Mouse (Mus musculus) embryonic facial prominence, embryonic 11.5 days (tissue): ENCODE data around the gene Slc30a7. TPM values are rescaled to one million over a fixed set of nuclear protein-coding genes. Genes with fewer than 3 reads are reported as not detected.
"Not testable (repeated sequence)": the region's sequence is repeated elsewhere in the genome, so short reads cannot be mapped to it uniquely, and the experiment has no call there.

Experiments used
- ATAC-seq: fragments of 200-750 bp; cut with Nextera tagmentation; replicated peaks from 2 replicates; pipeline ENCODE4 v1.8.0; 2017; ENCODE audit warnings: low read depth; ENCODE audit not compliant: insufficient number of reproducible peaks, low FRiP score, low TSS enrichment
- DNase-seq: peaks from one replicate; pipeline ENCODE4 v3.0.0-alpha.2; 2015; ENCODE audit warnings: low spot score
- H3K27ac ChIP-seq: fragments of 300-500 bp; sonication (generic); replicated peaks from 2 replicates; pipeline ENCODE4 v1.5.1; 2014; ENCODE audit warnings: mild to moderate bottlenecking, low read depth, low read length, control low read depth
- H3K27me3 ChIP-seq: fragments of 300-500 bp; sonication (generic); 2 replicates; pipeline ENCODE4 v1.6.1; 2014; ENCODE audit warnings: mild to moderate bottlenecking, low read length, moderate library complexity, mixed read lengths; ENCODE audit not compliant: control insufficient read depth, insufficient read depth
- H3K36me3 ChIP-seq: fragments of 300-500 bp; sonication (generic); replicated peaks from 2 replicates; pipeline ENCODE4 v1.6.1; 2014; ENCODE audit warnings: low read depth, mild to moderate bottlenecking, low read length, moderate library complexity, mixed read lengths; ENCODE audit not compliant: control insufficient read depth, insufficient read depth
- H3K4me1 ChIP-seq: fragments of 300-500 bp; sonication (generic); 2 replicates; pipeline ENCODE4 v1.6.1; 2014; ENCODE audit warnings: low read length, mixed read lengths; ENCODE audit not compliant: control insufficient read depth, insufficient read depth
- H3K4me2 ChIP-seq: fragments of 300-500 bp; sonication (generic); 2 replicates; pipeline ENCODE4 v1.6.1; 2014; ENCODE audit warnings: low read depth, mild to moderate bottlenecking, control low read depth, low read length, moderate library complexity
- H3K4me3 ChIP-seq: fragments of 300-500 bp; sonication (generic); 2 replicates; pipeline ENCODE4 v1.5.1; 2014; ENCODE audit warnings: low read depth, low read length, control low read depth
- H3K9ac ChIP-seq: fragments of 300-500 bp; sonication (generic); replicated peaks from 2 replicates; pipeline ENCODE4 v1.6.1; 2014; ENCODE audit warnings: mild to moderate bottlenecking, control low read depth, low read length
- H3K9me3 ChIP-seq: fragments of 300-500 bp; sonication (generic); replicated peaks from 2 replicates; pipeline ENCODE4 v1.6.1; 2016; ENCODE audit warnings: mild to moderate bottlenecking, low read length, inconsistent platforms, mixed read lengths; ENCODE audit not compliant: control insufficient read depth
- WGBS: fragments of 180-500 bp; shearing (Covaris S2); extraction: QIAGEN DNeasy Blood & Tissue Kit; methylation state at CpG from one replicate; pipeline ENCODE4 v1.1.7; 2014; 5-methylcytosine and 5-hydroxymethylcytosine counted together
- polyA plus RNA-seq: library from polyadenylated mRNA; unstranded; fragments of >200 nt; fragmentation: Nextera tagmentation; extraction: Ambion mirVana; gene quantifications from 2 replicates; pipeline ENCODE4 v1.2.1, GENCODE M21; 2014

The Slc30a7 gene
- polyA plus RNA-seq, 1 experiment from 2014 or later, result 35.8 TPM

DNA sequence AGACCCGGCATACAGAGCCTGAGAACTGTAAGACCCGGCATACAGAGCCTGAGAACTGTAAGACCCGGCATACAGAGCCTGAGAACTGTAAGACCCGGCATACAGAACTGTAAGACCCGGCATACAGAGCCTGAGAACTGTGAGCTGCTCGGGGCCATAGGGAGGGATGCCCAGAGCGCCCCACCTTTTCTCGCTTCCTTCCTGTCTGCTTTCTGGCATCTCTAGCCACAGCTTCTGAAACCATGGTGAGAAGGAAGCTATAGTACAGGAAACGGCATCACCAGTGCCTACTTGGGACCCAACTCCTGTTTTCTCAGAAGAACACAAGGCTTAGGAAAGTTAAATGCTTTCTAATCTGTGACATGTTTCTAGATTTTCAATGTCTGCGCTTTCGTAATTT lies 99.8 kb downstream of the Slc30a7 start:
- H3K9me3 ChIP-seq, H3K9ac ChIP-seq, H3K4me1 ChIP-seq, H3K27me3 ChIP-seq, DNase-seq, ATAC-seq, H3K36me3 ChIP-seq, H3K27ac ChIP-seq, H3K4me2 ChIP-seq, H3K4me3 ChIP-seq: not testable (repeated sequence)
- WGBS, result 95% methylated on average over 10 of the region's 11 CpGs

DNA sequence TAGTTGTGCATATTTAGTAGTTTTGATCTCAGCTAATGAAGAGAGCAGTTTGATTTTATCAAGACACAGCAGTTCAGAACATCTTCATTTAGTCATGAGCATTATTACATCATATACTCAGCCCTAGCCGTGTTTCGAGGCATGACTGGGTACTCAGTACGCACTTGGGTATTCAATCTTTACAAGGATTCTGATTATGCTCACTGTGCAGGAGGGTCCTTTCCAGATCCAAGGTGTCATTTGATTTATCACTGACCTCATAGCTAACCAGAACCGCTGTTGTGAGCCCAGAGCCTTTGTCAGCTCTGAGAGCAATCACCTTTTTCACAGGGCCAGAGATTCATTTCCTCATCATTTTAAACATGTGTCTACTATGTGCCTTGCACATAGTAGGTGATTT lies 101.6 kb downstream of the Slc30a7 start:
- no peaks in the 10 kb centered on the region for H3K9me3 ChIP-seq
- ATAC-seq, result no peak
- H3K27me3 ChIP-seq, result no peaks in the 10 kb centered on the region
- no peak overlapping the region for H3K9ac ChIP-seq
- no peaks in the 10 kb centered on the region for H3K4me1 ChIP-seq
- 95% methylated on average over 4 of the region's 4 CpGs for WGBS
- no peak overlapping the region for H3K4me3 ChIP-seq
- no peak overlapping the region for H3K27ac ChIP-seq
- DNase-seq, result no peak
- H3K36me3 ChIP-seq, result no peaks in the 10 kb centered on the region
- no peak overlapping the region for H3K4me2 ChIP-seq

- Histone ChIP-seq H3K4me1 (no peaks in the 10 kb centered on the region), H3K4me3 (no peak overlapping the region), H3K9ac (no peak overlapping the region), H3K27ac (no peak overlapping the region), H3K4me2 (no peak overlapping the region), H3K9me3 (no peaks in the 10 kb centered on the region), H3K27me3 (no peaks in the 10 kb centered on the region), H3K36me3 (no peaks in the 10 kb centered on the region)
- DNase-seq (no peak), ATAC-seq (no peak)
- 86% methylated on average over 3 of the region's 3 CpGs for WGBS
Observed at GRCm38 (mm10) chr3:115905067-115905466, 102.1 kb downstream of the Slc30a7 start.

GRCm38 (mm10) chr3:115902301-115902956 lies 104.8 kb downstream of the Slc30a7 start:
- no peaks in the 10 kb centered on the region for H3K4me1 ChIP-seq
- 81% methylated on average over 9 of the region's 9 CpGs for WGBS
- no peaks in the 10 kb centered on the region for H3K36me3 ChIP-seq
- no peak overlapping the region for H3K9ac ChIP-seq
- DNase-seq (no peak), ATAC-seq (no peak)
- H3K27ac ChIP-seq, result no peak overlapping the region
- H3K4me3 ChIP-seq, result no peak overlapping the region
- H3K27me3 ChIP-seq, result no peaks in the 10 kb centered on the region
- H3K4me2 ChIP-seq, result no peak overlapping the region
- H3K9me3 ChIP-seq, result no peaks in the 10 kb centered on the region

DNA sequence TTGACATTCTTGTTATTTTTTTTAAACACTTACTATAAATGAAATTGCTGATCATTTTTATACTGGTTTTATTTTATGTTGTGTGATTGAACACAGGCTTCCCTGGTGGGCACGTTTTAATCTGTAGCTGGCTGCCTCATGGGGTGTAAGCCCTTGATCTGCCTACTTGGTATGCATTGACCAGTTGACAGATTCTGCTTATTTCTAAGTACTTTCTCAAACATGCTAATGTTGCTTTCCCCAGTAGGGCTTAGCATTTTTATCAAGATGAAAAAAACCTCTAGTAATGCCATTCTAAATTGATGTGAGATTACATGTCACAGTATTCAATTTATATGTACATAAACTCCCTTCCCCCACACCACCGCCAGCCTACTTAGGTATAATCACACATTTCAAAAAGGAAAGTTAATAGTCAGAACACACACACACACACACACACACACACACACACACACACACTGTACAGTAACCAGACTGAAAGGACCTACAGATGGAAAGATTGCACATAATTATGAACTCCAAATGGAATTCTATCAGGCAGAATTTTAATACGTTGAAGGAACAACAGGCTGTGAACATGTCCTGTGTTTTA lies 108.8 kb downstream of the Slc30a7 start:
- H3K36me3 ChIP-seq, result no peaks in the 10 kb centered on the region
- no peak overlapping the region for H3K4me3 ChIP-seq
- 90% methylated on average over 3 of the region's 3 CpGs for WGBS
- H3K27me3 ChIP-seq, result no peaks in the 10 kb centered on the region
- ATAC-seq (no peak), DNase-seq (no peak)
- H3K4me2 ChIP-seq, result no peak overlapping the region
- H3K9me3 ChIP-seq, result no peaks in the 10 kb centered on the region
- H3K9ac ChIP-seq, result no peak overlapping the region
- H3K27ac ChIP-seq, result no peak overlapping the region
- no peaks in the 10 kb centered on the region for H3K4me1 ChIP-seq

DNA sequence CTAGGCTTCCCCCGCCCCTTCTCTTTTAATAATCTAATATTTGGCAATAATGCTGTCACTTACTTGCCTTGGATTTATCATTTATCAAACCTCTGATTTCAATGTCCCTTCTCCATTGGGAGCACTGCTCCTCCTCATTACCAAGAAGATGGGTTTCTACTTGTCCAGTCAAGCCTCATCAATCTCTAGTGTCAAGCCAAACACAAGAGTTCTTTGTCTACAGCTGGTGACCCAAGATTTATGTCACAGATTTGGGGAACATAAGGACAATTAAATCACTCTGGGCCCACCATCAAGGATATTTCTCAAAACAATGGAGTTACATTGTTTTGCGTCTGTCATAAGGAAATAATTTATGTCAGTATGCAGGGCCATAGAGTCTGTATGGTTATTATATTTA lies 114.0 kb downstream of the Slc30a7 start:
- Histone ChIP-seq H3K27me3 (no peaks in the 10 kb centered on the region), H3K27ac (no peak overlapping the region), H3K4me3 (no peak overlapping the region), H3K4me2 (no peak overlapping the region), H3K9ac (no peak overlapping the region), H3K4me1 (no peaks in the 10 kb centered on the region), H3K9me3 (no peaks in the 10 kb centered on the region), H3K36me3 (no peaks in the 10 kb centered on the region; the same call in 1 of the 2 replicates)
- DNase-seq (no peak), ATAC-seq (no peak)
- WGBS, result 89% methylated on average over 2 of the region's 2 CpGs

DNA sequence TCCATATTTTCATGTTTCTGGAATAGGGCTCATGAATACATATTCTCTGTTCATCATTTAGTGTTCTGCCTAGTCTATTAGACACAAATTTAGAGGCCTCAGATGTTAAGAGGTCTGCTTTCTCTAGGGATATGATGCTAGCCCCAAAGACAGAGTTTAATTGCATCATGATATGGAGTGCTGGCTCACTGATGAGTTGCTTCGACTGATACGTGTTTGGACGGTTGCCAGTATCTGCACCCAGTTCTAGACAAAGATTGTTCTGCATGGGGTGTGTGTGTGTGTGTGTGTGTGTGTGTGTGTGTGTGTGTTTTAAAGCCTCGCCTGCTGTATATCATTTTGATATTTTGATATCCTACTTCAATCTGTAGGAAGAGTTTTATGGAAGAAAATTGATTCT lies 114.9 kb downstream of the Slc30a7 start:
- no peak for DNase-seq
- H3K27ac ChIP-seq, result no peak overlapping the region
- H3K9me3 ChIP-seq, result no peaks in the 10 kb centered on the region
- no peaks in the 10 kb centered on the region for H3K27me3 ChIP-seq
- no peak for ATAC-seq
- H3K4me1 ChIP-seq, result no peaks in the 10 kb centered on the region
- WGBS, result 91% methylated on average over 4 of the region's 4 CpGs
- H3K4me2 ChIP-seq, result no peak overlapping the region
- H3K4me3 ChIP-seq, result no peak overlapping the region
- no peaks in the 10 kb centered on the region; the same call in 1 of the 2 replicates for H3K36me3 ChIP-seq
- no peak overlapping the region for H3K9ac ChIP-seq
